Mouse (Mus musculus) ovary, postnatal 14 days (tissue): ENCODE measurements at regions not wholly inside any gene's neighbourhood (a gene's known extent, or its start where the extent isn't known, plus 50 kb on each side); places are given as distances from the start of the nearest gene placed in this dataset.

Experiments
- DNase-seq: peaks from one replicate; pipeline ENCODE4 v3.0.0; 2022; ENCODE audit warnings: low spot score

GRCm38 (mm10) chr10:96427407-96427806, 189.4 kb upstream of the Btg1 start:
- DNase-seq: no peak

GRCm38 (mm10) chr10:96430142-96430541, 186.7 kb upstream of the Btg1 start:
- DNase-seq: no peak

GRCm38 (mm10) chr10:96435109-96435508, 181.7 kb upstream of the Btg1 start:
- DNase-seq: no peak

- no peak for DNase-seq
Observed at GRCm38 (mm10) chr10:96438398-96439103, 178.3 kb upstream of the Btg1 start.

- DNase-seq: no peak
Observed at GRCm38 (mm10) chr10:96442165-96442564, 174.6 kb upstream of the Btg1 start.

- no peak for DNase-seq
Observed at GRCm38 (mm10) chr10:96450266-96450665, 166.5 kb upstream of the Btg1 start.

GRCm38 (mm10) chr10:96454857-96455256, 161.9 kb upstream of the Btg1 start:
- DNase-seq: no peak

GRCm38 (mm10) chr10:96458551-96458950, 158.3 kb upstream of the Btg1 start:
- no peak for DNase-seq

GRCm38 (mm10) chr10:96459186-96459585, 157.6 kb upstream of the Btg1 start:
- no peak for DNase-seq

GRCm38 (mm10) chr10:96460151-96460550, 156.7 kb upstream of the Btg1 start:
- no peak for DNase-seq

GRCm38 (mm10) chr10:96460617-96461338, 156.0 kb upstream of the Btg1 start:
- DNase-seq: no peak

- DNase-seq: no peak
Observed at GRCm38 (mm10) chr10:96465967-96466366, 150.8 kb upstream of the Btg1 start.

- DNase-seq: no peak
Observed at GRCm38 (mm10) chr10:96466845-96467244, 150.0 kb upstream of the Btg1 start.

- no peak for DNase-seq
Observed at GRCm38 (mm10) chr10:96467661-96468060, 149.1 kb upstream of the Btg1 start.

- DNase-seq: no peak
Observed at GRCm38 (mm10) chr10:96471523-96471922, 145.3 kb upstream of the Btg1 start.

GRCm38 (mm10) chr10:96479350-96479749, 137.5 kb upstream of the Btg1 start:
- no peak for DNase-seq

- no peak for DNase-seq
Observed at GRCm38 (mm10) chr10:96479786-96480185, 137.0 kb upstream of the Btg1 start.

- no peak for DNase-seq
Observed at GRCm38 (mm10) chr10:96480453-96481324, 136.1 kb upstream of the Btg1 start.

- no peak for DNase-seq
Observed at GRCm38 (mm10) chr10:96481325-96481638, 135.5 kb upstream of the Btg1 start.

GRCm38 (mm10) chr10:96486724-96487123, 130.1 kb upstream of the Btg1 start:
- no peak for DNase-seq

GRCm38 (mm10) chr10:96493706-96494105, 123.1 kb upstream of the Btg1 start:
- DNase-seq: no peak

- no peak for DNase-seq
Observed at GRCm38 (mm10) chr10:96496700-96497099, 120.1 kb upstream of the Btg1 start.

- no peak for DNase-seq
Observed at GRCm38 (mm10) chr10:96497482-96497881, 119.3 kb upstream of the Btg1 start.
